Mouse (Mus musculus) hindbrain, embryonic 15.5 days (tissue): ENCODE data around the gene Rsad1. TPM values are rescaled to one million over a fixed set of nuclear protein-coding genes. Genes with fewer than 3 reads are reported as not detected.
A peak's percentile ranks its signal among the peaks of the same experiment; 100 is the strongest.

Experiments used
- ATAC-seq: fragments of 200-750 bp; cut with Nextera tagmentation; 2 replicates; pipeline ENCODE4 v1.8.0; 2017; ENCODE audit warnings: low read depth, moderate number of reproducible peaks, moderate TSS enrichment; ENCODE audit not compliant: low FRiP score
- H3K27ac ChIP-seq: fragments of 300-500 bp; sonication (generic); replicated peaks from 2 replicates; pipeline ENCODE4 v1.5.1; 2015; ENCODE audit warnings: mild to moderate bottlenecking, inconsistent platforms
- H3K27me3 ChIP-seq: fragments of 300-500 bp; sonication (generic); 2 replicates; pipeline ENCODE4 v1.6.1; 2015; ENCODE audit warnings: control low read depth, inconsistent platforms
- H3K36me3 ChIP-seq: fragments of 300-500 bp; sonication (generic); 2 replicates; pipeline ENCODE4 v1.6.1; 2015; ENCODE audit warnings: control low read depth, inconsistent platforms
- H3K4me1 ChIP-seq: fragments of 300-500 bp; sonication (generic); replicated peaks from 2 replicates; pipeline ENCODE4 v1.6.1; 2015; ENCODE audit warnings: control low read depth, inconsistent platforms
- H3K4me2 ChIP-seq: fragments of 300-500 bp; sonication (generic); 2 replicates; pipeline ENCODE4 v1.6.1; 2015; ENCODE audit warnings: moderate library complexity, mild to moderate bottlenecking, inconsistent platforms
- H3K4me3 ChIP-seq: fragments of 300-500 bp; sonication (generic); 2 replicates; pipeline ENCODE4 v1.5.1; 2015; ENCODE audit warnings: mild to moderate bottlenecking, inconsistent platforms
- H3K9ac ChIP-seq: fragments of 300-500 bp; sonication (generic); 2 replicates; pipeline ENCODE4 v1.6.1; 2015; ENCODE audit warnings: inconsistent platforms
- H3K9me3 ChIP-seq: fragments of 300-500 bp; sonication (generic); 2 replicates; pipeline ENCODE4 v1.6.1; 2016; ENCODE audit warnings: control low read depth, inconsistent platforms
- WGBS: fragments of 180-500 bp; shearing (Covaris S2); methylation state at CpG from one replicate; pipeline ENCODE4 v1.1.7; 2015; 5-methylcytosine and 5-hydroxymethylcytosine counted together
- polyA plus RNA-seq: library from polyadenylated mRNA; unstranded; fragments of >200 nt; fragmentation: Nextera tagmentation; extraction: Ambion mirVana; gene quantifications from 2 replicates; pipeline ENCODE4 v1.2.1, GENCODE M21; 2015

Gene Rsad1
- polyA plus RNA-seq, result 8.6 and 9.3 TPM in 2 replicates

GRCm38 (mm10) chr11:94548888-94549690, at the start of gene Rsad1:
Rsad1 (minus strand) TSS chr11:94549255.
- Histone ChIP-seq H3K36me3 (no peaks in the 10 kb centered on the region), H3K27me3 (no peaks in the 10 kb centered on the region), H3K4me3 (peak within 1 kb of the TSS; percentile 70), H3K9ac (peak within 1 kb of the TSS; percentile 65), H3K27ac (peak within 1 kb of the TSS; percentile 90), H3K4me2 (peak within 1 kb of the TSS; percentile 94), H3K4me1 (peaks cover 16% of the 10 kb centered on the region), H3K9me3 (no peaks in the 10 kb centered on the region)
- 5% methylated on average over 49 of the region's 49 CpGs for WGBS
- peak; percentile 90 for ATAC-seq

- no peak for ATAC-seq
- 76% methylated on average over 6 of the region's 6 CpGs for WGBS
Measured at GRCm38 (mm10) chr11:94598437-94599120, 49.5 kb upstream of the Rsad1 start.

GRCm38 (mm10) chr11:94597319-94597718, 48.3 kb upstream of the Rsad1 start:
- H3K4me3 ChIP-seq, result no peak overlapping the region
- H3K36me3 ChIP-seq, result no peaks in the 10 kb centered on the region
- WGBS, result 66% methylated on average over 4 of the region's 4 CpGs
- H3K4me1 ChIP-seq, result peaks cover 12% of the 10 kb centered on the region
- no peaks in the 10 kb centered on the region for H3K9me3 ChIP-seq
- no peak overlapping the region for H3K9ac ChIP-seq
- H3K4me2 ChIP-seq, result no peak overlapping the region
- no peak overlapping the region for H3K27ac ChIP-seq
- no peak for ATAC-seq
- H3K27me3 ChIP-seq, result peaks cover 8% of the 10 kb centered on the region; the same call in 1 of the 2 replicates

More at GRCm38 (mm10) chr11:94598437-94599120, 49.5 kb upstream of the Rsad1 start:
- Histone ChIP-seq H3K9ac (no peak overlapping the region), H3K4me1 (peaks cover 12% of the 10 kb centered on the region), H3K4me2 (no peak overlapping the region), H3K36me3 (no peaks in the 10 kb centered on the region), H3K27me3 (peaks cover 8% of the 10 kb centered on the region; the same call in 1 of the 2 replicates), H3K9me3 (no peaks in the 10 kb centered on the region), H3K27ac (no peak overlapping the region), H3K4me3 (no peak overlapping the region)

GRCm38 (mm10) chr11:94596311-94596852, 47.3 kb upstream of the Rsad1 start:
- H3K36me3 ChIP-seq, result no peaks in the 10 kb centered on the region
- no peak overlapping the region for H3K4me2 ChIP-seq
- ATAC-seq, result no peak
- H3K27ac ChIP-seq, result no peak overlapping the region
- peaks cover 3% of the 10 kb centered on the region for H3K4me1 ChIP-seq
- no peak overlapping the region for H3K4me3 ChIP-seq
- H3K9ac ChIP-seq, result no peak overlapping the region
- 0 out of 2 replicates have a peak, but pooled peaks cover 5% of the 10 kb centered on the region for H3K27me3 ChIP-seq
- H3K9me3 ChIP-seq, result no peaks in the 10 kb centered on the region
- WGBS, result 72% methylated on average over 7 of the region's 7 CpGs

- no peak for ATAC-seq
- no peaks in the 10 kb centered on the region for H3K4me1 ChIP-seq
- H3K9me3 ChIP-seq, result no peaks in the 10 kb centered on the region
- H3K36me3 ChIP-seq, result no peaks in the 10 kb centered on the region
- no peaks in the 10 kb centered on the region for H3K27me3 ChIP-seq
- no peak overlapping the region for H3K27ac ChIP-seq
- H3K4me2 ChIP-seq, result no peak overlapping the region
- H3K9ac ChIP-seq, result no peak overlapping the region
- H3K4me3 ChIP-seq, result no peak overlapping the region
- WGBS, result 75% methylated on average over 6 of the region's 6 CpGs
Measured at GRCm38 (mm10) chr11:94587511-94587910, 38.5 kb upstream of the Rsad1 start.

- 95% methylated on average over 9 of the region's 9 CpGs for WGBS
- ATAC-seq, result no peak
- Histone ChIP-seq H3K9ac (no peak overlapping the region), H3K9me3 (no peaks in the 10 kb centered on the region), H3K4me1 (no peaks in the 10 kb centered on the region), H3K4me3 (no peak overlapping the region), H3K4me2 (no peak overlapping the region), H3K36me3 (no peaks in the 10 kb centered on the region), H3K27ac (no peak overlapping the region), H3K27me3 (no peaks in the 10 kb centered on the region)
Measured at GRCm38 (mm10) chr11:94585091-94585490, 36.0 kb upstream of the Rsad1 start.

GRCm38 (mm10) chr11:94580111-94580740, 31.2 kb upstream of the Rsad1 start:
- Histone ChIP-seq H3K9ac (no peak overlapping the region), H3K9me3 (no peaks in the 10 kb centered on the region), H3K4me3 (no peak overlapping the region), H3K36me3 (no peaks in the 10 kb centered on the region), H3K27ac (no peak overlapping the region), H3K4me1 (no peaks in the 10 kb centered on the region), H3K4me2 (no peak overlapping the region), H3K27me3 (no peaks in the 10 kb centered on the region)
- 93% methylated on average over 5 of the region's 5 CpGs for WGBS
- ATAC-seq, result no peak

GRCm38 (mm10) chr11:94576361-94576760, 27.3 kb upstream of the Rsad1 start:
- no peaks in the 10 kb centered on the region for H3K9me3 ChIP-seq
- H3K36me3 ChIP-seq, result no peaks in the 10 kb centered on the region
- H3K27ac ChIP-seq, result no peak overlapping the region
- no peak overlapping the region for H3K4me3 ChIP-seq
- H3K4me1 ChIP-seq, result no peaks in the 10 kb centered on the region
- H3K27me3 ChIP-seq, result no peaks in the 10 kb centered on the region
- no peak for ATAC-seq
- 85% methylated on average over 9 of the region's 9 CpGs for WGBS
- H3K9ac ChIP-seq, result no peak overlapping the region
- H3K4me2 ChIP-seq, result no peak overlapping the region

GRCm38 (mm10) chr11:94575036-94575435, 26.0 kb upstream of the Rsad1 start:
- no peaks in the 10 kb centered on the region for H3K36me3 ChIP-seq
- H3K27ac ChIP-seq, result no peak overlapping the region
- 82% methylated on average over 2 of the region's 2 CpGs for WGBS
- ATAC-seq, result no peak
- no peak overlapping the region for H3K9ac ChIP-seq
- no peak overlapping the region for H3K4me2 ChIP-seq
- H3K27me3 ChIP-seq, result no peaks in the 10 kb centered on the region
- H3K4me1 ChIP-seq, result no peaks in the 10 kb centered on the region
- no peak overlapping the region for H3K4me3 ChIP-seq
- no peaks in the 10 kb centered on the region for H3K9me3 ChIP-seq

- no peak overlapping the region for H3K4me2 ChIP-seq
- no peak for ATAC-seq
- no peaks in the 10 kb centered on the region for H3K4me1 ChIP-seq
- H3K36me3 ChIP-seq, result no peaks in the 10 kb centered on the region
- no peak overlapping the region for H3K27ac ChIP-seq
- H3K9me3 ChIP-seq, result no peaks in the 10 kb centered on the region
- no peak overlapping the region for H3K4me3 ChIP-seq
- H3K9ac ChIP-seq, result no peak overlapping the region
- no peaks in the 10 kb centered on the region for H3K27me3 ChIP-seq
- WGBS, result 25% methylated on average over 6 of the region's 7 CpGs
Measured at GRCm38 (mm10) chr11:94574560-94574959, 25.5 kb upstream of the Rsad1 start.

- no peaks in the 10 kb centered on the region for H3K27me3 ChIP-seq
- no peaks in the 10 kb centered on the region for H3K4me1 ChIP-seq
- no peak for ATAC-seq
- H3K9ac ChIP-seq, result no peak overlapping the region
- no peaks in the 10 kb centered on the region for H3K36me3 ChIP-seq
- no peak overlapping the region for H3K4me3 ChIP-seq
- no peak overlapping the region for H3K27ac ChIP-seq
- H3K9me3 ChIP-seq, result no peaks in the 10 kb centered on the region
- H3K4me2 ChIP-seq, result no peak overlapping the region
- WGBS, result 95% methylated on average over 1 of the region's 1 CpGs
Measured at GRCm38 (mm10) chr11:94571850-94572249, 22.8 kb upstream of the Rsad1 start.

- Histone ChIP-seq H3K4me1 (no peaks in the 10 kb centered on the region), H3K27me3 (peaks cover 7% of the 10 kb centered on the region), H3K36me3 (no peaks in the 10 kb centered on the region), H3K9me3 (no peaks in the 10 kb centered on the region), H3K4me3 (no peak overlapping the region), H3K27ac (no peak overlapping the region), H3K4me2 (no peak overlapping the region), H3K9ac (no peak overlapping the region)
- WGBS, result 30% methylated on average over 9 of the region's 9 CpGs
- no peak for ATAC-seq
Measured at GRCm38 (mm10) chr11:94570612-94571011, 21.6 kb upstream of the Rsad1 start.
